Mouse (Mus musculus) R1 (cell line): ENCODE measurements around the gene Eva1b.

Experiments used
- DNase-seq: peaks from one replicate; pipeline ENCODE4 v3.0.0-alpha.2; 2018; ENCODE audit warnings: low read depth, low spot score

Eva1b gene

DNA sequence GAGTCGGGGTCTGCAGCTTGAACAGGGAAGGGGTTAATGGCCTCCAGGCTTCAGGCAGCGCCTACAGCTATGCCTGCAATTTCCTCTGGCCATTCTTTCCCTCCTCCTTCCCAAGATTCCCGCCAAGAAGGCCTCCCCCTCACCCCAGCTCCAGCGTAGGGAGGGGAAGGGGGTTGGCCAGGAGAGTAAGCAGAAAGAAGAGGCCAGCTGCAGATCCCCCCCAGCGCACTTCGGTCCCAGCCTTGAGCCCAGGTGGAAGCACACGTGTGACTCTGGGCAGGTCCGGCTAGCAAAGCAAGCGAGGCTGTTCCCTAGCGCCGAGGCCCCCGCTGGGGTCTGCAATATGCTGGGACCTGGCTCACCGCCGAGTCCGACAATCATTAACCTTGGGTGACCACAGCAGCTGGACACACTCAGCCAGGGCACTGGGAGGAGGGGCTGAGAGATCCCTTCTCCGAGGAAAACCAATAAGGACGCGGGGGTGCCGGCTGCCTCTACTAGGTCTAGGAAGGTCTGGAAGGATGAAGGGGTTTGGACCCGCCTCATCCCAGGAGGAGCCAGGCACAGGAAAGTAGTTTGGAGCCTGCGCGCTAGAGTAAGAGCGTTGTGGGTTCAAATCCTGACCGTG, at the start of gene Eva1b:
Eva1b (plus strand) TSS at position 212 of the 628 bp plus-strand sequence.
- peak; percentile 79 for DNase-seq

DNA sequence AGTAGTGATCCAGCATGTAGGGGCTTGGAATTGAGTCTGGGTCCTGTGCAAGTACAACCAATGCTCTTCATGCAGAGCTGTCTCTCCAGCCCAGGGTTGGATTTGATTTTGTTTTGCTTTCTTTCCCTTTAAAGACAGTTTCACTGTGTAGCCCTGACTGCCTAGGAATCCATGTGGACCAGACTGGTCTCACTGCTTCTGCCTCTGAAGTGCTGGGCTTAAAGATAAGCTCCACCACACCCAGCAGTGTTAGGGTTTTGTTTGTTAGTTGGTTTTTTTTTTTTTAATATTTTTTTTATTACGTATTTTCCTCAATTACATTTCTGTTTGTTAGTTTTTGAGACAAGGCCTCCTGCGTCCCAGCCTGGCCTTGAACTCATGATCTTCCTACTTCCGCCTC, 48.2 kb upstream of the Eva1b start:
- no peak for DNase-seq

DNA sequence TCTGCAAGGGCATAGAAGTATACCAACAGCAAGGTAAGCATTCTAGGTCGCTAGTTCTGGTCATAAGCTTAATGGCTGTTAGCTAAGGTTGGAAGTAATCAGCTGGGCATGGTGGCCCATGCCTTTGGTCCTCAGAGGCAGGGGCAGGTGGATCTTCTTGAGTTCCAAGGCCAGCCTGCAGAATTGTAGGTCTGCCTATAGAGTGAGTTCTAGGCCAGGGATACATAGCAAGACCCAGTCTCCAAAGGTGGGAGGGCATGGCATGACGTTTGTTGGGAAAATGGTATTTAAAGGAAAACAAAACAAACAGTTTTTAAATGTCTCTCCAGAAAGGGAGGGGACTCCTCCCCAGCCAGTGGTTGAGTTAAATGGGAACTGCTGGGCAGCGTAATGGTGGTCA, 46.8 kb upstream of the Eva1b start:
- no peak for DNase-seq

DNA sequence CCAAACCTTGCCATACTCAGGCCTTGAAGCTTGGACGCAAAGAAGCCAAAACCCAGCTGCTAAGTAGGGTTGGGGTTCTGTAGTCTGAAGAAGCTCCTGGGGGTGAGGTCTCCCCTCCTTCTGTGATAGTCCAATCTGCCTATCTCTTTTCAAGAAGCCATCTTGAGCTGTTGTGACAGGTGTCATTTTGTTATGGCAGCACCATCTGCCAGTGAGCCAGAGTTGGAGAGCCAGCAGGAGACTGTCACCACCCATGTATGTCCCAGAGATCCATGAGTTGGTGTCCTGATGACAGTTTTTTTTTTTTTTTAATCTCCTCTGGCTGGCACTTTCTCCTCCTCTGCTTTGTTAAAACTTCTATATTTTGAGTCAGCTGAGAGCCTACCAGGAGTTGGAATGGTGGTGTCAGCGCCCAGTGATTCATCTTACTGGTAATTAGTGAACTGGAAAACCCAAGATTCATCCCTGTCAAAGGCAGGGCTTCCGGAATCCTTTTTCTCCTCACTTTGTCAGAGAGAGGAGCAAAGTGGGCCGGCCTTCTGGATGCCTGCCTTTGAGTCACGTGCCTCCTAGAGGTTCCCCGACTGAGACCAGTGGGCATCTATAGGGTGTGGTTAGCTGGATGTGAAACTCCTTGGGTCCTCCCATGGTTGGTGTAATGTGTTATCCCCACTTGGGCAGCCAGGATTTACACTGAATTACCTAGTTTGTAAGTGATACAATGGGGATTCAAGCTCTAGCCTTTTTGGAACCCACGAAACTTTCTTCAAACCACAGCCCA, 45.3 kb upstream of the Eva1b start:
- DNase-seq: peak; percentile 82

DNA sequence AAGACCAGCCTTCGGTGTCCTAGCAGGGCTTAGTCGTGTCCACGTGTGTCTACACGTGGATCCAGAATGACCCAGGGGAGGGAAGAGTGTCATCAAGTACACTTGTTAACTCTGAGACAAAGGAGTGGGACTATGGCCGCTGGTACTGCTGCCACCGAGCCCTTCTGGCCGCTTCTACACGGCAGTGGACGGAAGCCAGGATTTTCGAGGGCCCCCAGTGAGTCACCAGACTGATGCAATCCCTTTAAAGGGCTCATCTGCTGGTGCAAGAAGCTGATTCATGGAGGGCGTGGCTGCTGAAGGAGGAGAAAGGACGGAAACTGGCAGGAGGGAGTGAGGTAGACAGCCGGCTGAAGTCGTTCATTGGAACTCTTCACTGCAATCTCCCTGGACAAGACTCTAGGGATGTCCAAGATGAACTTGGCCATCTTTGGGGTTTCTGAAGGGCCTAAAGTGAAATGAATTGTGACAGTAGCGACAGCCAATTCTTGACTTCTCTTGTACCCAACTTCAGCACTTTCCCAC, 44.4 kb upstream of the Eva1b start:
- peak; percentile 89 for DNase-seq

DNA sequence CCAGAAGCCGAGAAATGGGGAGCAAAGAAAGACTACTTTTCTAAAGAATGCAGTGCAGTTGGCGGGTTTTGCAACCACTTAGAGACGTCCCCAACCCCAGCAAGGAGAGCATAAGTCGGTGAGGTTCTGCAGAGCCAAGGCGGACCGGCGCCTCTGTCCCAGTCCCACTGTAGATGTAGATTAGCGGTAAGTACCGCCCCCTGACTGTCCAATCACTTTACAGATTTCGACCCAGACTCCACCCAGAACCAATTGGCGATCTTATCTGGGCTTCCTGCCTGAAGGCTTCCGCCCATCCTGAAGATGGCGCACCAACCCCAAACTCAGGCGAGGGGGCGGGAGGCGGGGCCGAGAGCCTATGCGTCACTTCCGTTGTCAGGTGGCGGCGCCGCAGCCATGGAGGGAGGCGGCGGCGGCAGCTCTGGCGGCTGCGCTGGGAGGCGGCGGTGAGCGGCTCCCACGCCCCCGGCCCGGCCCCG, 43.9 kb upstream of the Eva1b start, which contains the start of gene Stk40:
Stk40 (plus strand) TSS at position 368 of the 479 bp plus-strand sequence.
- DNase-seq: peak; percentile 99

DNA sequence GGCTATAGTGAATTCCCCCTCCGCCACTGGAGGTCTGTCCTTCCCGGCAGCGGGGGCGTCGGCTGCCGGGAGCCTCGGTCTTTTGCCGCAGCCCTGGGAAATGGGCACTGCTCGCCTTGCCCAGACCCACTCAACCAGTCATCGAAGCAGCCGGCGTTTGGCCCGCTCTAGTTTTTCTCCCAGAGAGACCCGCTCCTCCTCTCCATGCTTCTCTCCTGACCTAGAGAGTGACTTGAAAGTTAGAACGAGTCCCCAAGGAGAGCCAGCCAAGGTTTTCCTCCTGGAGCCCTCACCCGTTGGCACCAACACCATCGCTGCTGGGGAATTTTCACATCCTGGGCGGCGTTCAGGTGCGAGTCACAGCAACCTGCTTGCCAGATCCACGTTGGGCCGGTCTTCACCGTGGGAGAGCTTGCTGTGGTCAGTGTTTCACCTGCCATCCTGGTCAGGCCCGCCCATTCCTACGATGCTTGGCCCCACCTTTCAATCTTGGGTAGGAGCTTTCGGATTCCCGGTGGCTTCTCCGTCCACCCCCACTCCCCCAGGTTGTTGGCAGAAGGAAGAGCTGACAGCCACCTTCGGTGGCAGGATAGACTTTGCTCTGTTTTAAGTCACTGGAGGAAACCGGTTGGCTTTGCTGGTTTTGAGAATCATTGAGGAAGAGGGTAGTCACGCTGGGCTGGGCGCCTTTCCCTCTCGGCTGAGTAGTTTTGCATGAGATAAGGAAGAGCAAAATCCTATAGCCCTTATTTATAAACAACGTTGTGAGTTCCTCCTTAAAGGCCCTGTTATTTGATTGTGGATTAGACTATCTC, 43.1 kb upstream of the Eva1b start:
- peak; percentile 28 for DNase-seq

DNA sequence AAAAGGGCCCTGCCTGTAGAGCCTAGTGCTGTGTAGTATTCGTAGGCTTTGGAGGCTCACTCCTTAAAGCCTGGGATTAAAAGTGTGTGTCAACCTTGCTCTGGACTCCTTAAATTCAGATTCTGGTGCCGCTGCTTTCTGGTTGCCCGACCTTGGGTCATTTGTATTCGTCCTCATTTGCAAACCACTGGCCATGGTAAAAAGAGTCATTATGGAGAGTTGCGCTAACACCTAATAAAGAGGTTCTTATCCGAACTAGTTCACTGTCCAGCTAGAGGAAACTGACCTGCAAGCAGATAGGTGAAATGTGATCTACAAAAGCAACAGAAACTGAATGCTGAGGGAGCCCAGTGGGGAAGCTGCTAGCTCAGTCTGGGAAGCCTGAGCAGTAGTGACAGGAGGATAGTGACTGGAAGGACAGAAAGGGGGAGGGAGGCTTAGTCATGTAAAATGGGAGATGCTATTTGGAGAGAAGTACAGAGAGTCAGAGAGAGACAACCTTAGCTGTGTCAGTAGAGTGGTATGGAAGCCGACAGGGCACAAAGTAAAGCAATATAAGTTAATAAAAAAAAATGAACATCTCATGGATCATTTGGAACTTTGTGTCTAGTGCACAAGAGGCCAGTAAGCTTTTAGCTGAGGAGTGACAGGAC, 42.3 kb upstream of the Eva1b start:
- DNase-seq: no peak

DNA sequence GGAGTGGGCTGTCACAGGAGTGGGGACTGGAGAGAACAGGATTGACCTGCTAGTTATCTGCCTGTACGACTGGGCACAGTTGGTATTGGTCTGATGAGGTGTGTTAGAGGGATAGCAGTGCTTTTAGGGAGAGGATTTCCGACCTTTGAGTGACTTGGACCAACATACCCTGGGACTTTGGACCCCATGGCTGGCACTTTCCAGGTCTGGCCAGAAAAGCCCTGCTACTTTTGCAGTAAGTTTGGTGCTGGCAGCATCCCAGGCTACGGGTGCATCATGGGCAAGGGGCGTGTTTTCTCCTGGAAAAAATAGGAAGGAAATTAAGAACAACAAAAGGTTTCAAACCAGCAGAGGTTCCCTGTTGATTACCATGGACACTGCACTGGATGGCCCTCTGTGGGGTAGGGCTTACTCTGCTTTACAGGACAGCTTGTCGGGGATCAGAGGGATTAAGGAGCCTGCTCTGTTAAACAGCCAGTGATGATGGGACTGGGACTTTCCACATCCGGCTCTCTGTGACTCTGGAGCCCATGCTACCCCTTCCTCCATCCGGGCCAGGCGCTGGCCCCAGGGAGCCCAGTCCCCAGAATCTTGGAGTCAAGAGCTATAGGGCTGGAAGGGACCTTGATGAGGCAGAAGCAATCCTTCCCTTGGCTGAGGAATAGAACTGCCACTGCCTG, 39.3 kb upstream of the Eva1b start:
- no peak for DNase-seq

DNA sequence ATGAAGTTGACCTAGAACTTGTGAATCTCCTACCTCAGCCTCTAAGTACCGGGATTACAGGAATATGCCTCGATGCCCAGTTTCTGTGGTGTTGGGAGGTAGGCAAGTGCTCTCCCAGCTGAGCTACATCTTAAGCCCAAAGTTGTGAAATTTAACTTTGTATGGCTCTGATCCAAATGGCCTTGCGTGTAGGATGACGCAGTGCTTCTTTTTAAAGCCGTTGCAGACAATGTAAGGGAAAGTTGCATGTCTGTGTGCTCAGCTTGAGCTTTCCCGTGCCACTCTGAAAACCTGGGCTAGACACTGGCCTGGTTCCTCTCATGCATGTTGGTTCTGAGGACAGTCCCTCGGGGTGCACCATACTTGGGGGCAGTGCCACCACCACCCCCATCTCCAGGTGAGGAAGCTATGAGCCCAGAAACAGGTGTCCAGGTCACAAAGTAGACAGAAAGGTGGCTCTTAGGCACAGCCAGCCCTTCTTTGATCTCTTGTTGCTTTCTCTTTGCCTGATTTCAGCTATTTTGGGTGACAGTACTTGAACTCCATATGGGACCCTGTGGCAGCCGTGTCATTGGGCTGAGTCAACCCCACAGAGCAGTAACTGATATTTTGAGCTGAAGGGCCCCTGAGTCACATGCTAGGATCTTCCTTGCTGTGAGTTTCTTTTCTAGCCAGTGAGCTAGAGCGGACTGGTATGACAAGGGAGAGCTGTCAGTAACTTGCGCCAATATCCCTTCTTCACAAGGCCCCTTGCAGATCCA, 37.8 kb upstream of the Eva1b start:
- DNase-seq: no peak

DNA sequence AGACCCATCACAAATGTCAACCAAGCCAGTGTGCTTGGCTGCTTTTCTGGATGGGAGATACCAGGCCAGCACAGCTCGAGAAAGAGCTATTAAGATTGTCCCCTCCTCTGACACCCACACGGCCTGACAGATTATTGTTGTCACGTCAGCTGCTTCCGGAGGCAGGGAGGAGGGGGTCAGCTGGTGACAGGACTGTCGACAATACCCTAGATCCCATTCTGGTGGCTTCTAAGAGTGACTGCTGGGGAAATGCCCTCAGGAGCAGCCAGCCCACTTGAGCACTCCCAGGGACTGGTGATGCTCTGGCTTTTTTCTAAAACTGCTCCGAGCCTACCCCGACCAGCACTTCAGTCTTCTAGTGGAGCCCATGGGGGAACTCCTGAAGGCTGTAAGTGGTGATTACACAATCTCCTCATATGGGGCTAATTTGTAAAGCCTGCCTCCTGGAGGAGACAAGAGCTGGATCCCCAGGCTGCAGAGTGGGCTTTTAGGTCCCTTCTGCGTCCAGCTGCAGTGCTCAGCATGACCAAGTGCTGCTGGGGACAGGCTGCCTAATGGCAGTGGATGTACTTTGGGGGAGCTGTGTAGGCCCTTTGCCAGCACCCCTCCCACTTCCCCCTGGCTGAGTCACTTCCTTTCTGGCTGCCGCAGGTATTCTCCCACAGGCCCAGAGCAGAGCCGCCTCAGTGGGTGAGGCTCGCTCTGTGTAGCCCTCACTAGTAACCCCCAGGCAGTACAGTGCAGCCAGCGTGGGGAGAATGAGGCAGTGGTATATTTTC, 37.0 kb upstream of the Eva1b start:
- peak; percentile 76 for DNase-seq

DNA sequence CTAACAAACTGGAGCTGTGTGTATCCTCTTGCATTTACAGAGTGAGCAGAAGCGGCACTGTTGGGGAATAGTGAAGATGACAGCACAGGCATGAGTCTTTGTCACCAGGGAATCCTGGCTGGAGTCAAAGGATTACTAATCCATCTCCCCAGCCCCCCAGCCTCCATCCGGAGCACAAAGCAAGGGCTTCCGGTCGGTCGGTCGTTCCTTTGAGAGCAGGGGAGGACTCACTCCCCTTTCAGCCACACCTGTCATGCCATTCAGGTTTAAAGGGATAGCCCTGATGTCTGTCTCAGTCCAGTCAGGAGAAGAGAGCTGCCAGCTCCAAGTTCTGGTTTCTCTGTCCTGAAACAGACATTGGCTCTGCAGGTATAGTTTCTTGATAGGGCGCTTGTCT, 36.4 kb upstream of the Eva1b start:
- DNase-seq: peak; percentile 89

DNA sequence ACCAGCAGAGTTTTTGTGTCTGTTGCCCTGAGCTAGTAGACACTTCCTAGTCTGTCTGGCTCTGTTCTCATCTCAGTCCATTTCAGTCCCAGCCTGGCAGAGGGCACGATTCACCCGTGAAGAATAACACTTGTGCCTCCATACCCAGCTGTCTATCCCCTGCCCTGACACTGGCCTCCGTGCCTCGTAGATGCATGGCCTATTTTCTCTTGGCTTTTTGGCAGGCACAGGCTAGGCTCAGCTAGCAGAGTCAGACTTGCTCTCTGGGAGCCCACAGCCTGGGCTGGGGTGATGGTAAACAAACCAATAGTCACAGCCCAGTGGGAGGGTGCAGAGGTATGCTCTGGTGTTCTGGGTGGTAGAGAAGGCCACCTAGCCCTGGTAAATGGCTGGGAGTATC, 34.3 kb upstream of the Eva1b start:
- DNase-seq: no peak

DNA sequence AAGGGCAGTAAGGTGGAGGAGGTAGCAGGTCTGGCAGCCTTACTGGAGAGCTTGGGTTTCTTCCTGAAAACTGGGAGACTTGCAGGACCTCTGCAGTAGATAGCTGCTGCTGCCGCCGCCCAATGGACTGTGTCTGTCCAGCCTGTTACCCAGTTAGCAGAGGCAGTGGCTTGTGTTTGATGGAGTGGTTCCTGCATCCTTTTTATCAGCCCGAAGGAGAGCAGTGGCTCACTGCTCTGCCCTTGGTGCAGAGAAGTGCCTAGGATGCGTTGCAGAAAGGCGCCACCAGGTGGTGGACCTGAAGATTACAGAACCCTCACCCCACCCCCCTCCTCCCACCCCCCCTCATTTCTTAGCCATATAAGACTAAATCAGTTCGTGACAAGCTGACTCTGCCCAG, 33.6 kb upstream of the Eva1b start:
- peak; percentile 65 for DNase-seq

DNA sequence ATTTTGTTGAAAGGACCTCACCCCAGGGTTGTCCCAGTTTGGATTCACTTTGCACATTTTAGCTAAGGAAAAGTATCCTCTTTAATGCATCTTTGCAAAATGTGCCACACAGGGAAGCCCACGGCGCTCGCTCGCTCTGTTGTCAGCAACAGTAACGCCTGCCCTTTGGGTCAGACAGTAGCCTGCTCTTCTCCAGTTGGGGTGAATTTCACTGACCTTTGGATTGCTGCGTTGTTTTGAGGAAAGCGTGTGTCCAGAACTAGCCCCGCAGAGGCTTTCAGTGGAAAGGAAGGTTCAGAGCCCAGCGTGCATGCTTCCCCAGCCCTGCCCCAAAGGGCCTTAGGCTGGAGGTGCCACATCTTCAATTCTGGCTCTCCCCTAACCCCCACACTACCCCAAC, 32.1 kb upstream of the Eva1b start:
- no peak for DNase-seq

DNA sequence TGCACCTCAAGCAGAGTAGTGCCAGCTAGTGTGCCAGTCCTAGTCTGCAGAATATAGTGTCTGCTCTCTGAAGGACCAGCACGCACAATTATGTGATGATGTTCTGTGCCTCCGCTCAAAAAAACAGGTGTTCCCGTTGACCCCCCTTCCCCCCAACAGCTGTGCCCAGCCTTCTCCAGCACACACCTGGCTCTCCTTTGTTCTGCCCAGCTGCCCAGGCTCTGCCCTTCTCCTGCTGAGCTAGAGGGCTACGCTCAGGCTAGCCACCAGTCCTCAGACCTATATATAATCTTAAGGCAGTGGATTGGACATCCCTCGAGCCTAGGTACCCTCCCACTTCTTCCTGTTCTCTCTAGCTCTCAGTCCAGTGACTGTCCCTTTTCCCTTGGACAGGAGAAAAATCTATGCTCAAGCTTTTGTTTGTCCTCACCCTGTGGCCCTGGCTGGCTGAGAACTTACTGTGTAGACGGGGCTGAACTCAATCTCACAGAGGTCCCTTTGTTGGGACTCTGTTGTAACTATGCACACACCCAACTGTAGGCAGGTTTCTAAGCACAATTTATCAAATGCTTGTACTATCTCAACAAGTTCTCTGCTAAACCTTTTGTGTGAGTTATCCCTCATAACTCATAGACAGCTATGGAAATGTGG, 31.5 kb upstream of the Eva1b start:
- no peak for DNase-seq

DNA sequence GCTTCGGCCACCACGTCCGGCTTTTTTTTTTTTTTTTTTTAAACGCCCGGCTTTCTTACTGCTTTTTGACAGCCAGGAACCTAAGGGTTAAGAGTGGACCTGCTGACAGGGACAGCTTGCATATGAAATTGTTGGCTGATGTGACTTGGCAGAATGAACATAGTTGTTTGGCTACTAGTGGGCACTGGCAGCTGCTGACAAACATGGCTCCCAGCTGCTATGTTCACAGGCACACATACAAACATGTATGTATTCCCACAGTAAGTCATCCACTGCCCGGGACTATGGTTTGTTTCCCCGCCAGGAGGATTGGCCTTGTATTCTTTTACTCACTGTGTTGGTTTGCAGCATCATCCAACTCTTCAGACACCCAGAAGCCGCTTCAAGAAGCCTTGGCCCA, 30.4 kb upstream of the Eva1b start:
- DNase-seq: no peak

DNA sequence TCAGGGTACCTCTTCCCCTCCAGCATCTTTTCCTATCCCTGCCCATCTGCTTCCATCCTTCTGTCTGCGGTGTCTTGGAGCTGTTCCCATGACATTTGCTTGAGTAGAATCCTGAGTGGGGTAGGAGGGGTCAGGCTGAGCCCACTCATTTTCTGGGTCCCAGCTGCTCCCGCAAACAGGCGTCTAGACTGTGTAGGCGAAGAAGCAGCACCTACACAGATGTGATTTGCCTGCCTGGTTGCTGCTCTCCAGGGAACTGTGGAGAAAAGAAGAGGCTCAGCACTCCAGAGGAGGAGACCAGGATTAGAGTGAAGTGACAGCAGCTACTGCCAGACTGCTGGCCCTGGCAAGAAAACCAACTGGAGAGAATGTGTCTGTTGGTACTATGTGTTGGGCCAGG, 28.9 kb upstream of the Eva1b start:
- no peak for DNase-seq

DNA sequence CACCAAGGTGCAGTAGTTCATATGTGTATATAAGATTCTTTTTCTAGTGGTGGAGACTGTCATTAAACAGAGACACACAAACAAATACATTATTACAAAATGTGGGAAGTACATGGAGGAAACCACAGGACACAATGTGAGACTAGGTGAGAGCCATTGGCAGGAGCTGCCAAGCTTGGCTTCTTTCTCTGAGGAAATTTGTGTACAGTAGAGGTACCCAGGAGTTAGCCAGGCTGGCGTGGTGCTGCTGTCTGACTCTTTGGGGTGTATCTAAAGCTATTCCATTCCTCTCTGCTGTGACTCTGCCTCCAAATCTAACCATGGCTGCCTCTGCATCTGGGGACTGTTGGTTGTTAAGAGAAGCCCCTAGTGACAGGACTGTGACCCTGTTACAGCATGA, 28.5 kb upstream of the Eva1b start:
- DNase-seq: no peak
